Mouse (Mus musculus): ENCODE results near the gene Slc39a1. TPM values are rescaled to one million over a fixed set of nuclear protein-coding genes. Genes with fewer than 3 reads are reported as not detected.
"Not testable (repeated sequence)": the region's sequence is repeated elsewhere in the genome, so short reads cannot be mapped to it uniquely, and the experiment has no call there.

Gene Slc39a1
- polyA plus RNA-seq, 1 experiment from 2014 or later, result 122 TPM

GRCm38 (mm10) chr3:90242984-90243775 is 4.8 kb upstream of the Slc39a1 start, which contains the start of gene Creb3l4:
Gene Creb3l4, minus strand, starts transcription at chr3:90243512.
- Histone ChIP-seq H3K9me3 (no peaks in the 10 kb centered on the region), H3K27ac (peak within 1 kb of the TSS; percentile 74), H3K4me2 (peak within 1 kb of the TSS; percentile 60), H3K9ac (no peak within 1 kb of the TSS), H3K27me3 (no peaks in the 10 kb centered on the region), H3K4me3 (peak within 1 kb of the TSS; percentile 37), H3K4me1 (peaks cover 21% of the 10 kb centered on the region), H3K36me3 (no peaks in the 10 kb centered on the region)
- WGBS, result 4% methylated on average over 19 of the region's 19 CpGs
- ATAC-seq (ENCODE audit: insufficient number of reproducible peaks, low FRiP score, low TSS enrichment, low read depth), result peak; percentile 50; the same call in 1 of the 2 replicates

GRCm38 (mm10) chr3:90245406-90245805 is 2.6 kb upstream of the Slc39a1 start:
- Histone ChIP-seq H3K27me3 (no peaks in the 10 kb centered on the region), H3K36me3 (no peaks in the 10 kb centered on the region), H3K4me1 (peaks cover 29% of the 10 kb centered on the region), H3K4me2 (no peak overlapping the region), H3K4me3 (no peak overlapping the region), H3K27ac (no peak overlapping the region), H3K9me3 (no peaks in the 10 kb centered on the region), H3K9ac (no peak overlapping the region)
- 62% methylated on average over 2 of the region's 2 CpGs for WGBS
- ATAC-seq (ENCODE audit: insufficient number of reproducible peaks, low FRiP score, low TSS enrichment, low read depth), result no peak

GRCm38 (mm10) chr3:90247630-90247959 is 377 bp upstream of the Slc39a1 start:
- H3K4me1 ChIP-seq, result peaks cover 29% of the 10 kb centered on the region
- H3K27me3 ChIP-seq, result no peaks in the 10 kb centered on the region
- peaks cover 12% of the 10 kb centered on the region for H3K36me3 ChIP-seq
- H3K9me3 ChIP-seq, result no peaks in the 10 kb centered on the region
- WGBS, result 0% methylated on average over 3 of the region's 3 CpGs
- no peak; the same call in 1 of the 2 replicates for ATAC-seq (ENCODE audit: insufficient number of reproducible peaks, low FRiP score, low TSS enrichment, low read depth)
- peak overlapping the region; percentile 35; the same call in 1 of the 2 replicates for H3K9ac ChIP-seq
- H3K4me2 ChIP-seq, result peak overlapping the region; percentile 86
- H3K27ac ChIP-seq, result peak overlapping the region; percentile 95
- peak overlapping the region; percentile 81 for H3K4me3 ChIP-seq

GRCm38 (mm10) chr3:90248746-90249100 is 751 bp downstream of the Slc39a1 start:
- ATAC-seq (ENCODE audit: insufficient number of reproducible peaks, low FRiP score, low TSS enrichment, low read depth), result no peak
- Histone ChIP-seq H3K36me3 (peaks cover 12% of the 10 kb centered on the region), H3K4me2 (peak overlapping the region; percentile 86), H3K9ac (peak overlapping the region; percentile 72), H3K27ac (peak overlapping the region; percentile 95), H3K4me3 (peak overlapping the region; percentile 81), H3K27me3 (no peaks in the 10 kb centered on the region), H3K9me3 (no peaks in the 10 kb centered on the region), H3K4me1 (peaks cover 18% of the 10 kb centered on the region)
- WGBS, result 3% methylated on average over 10 of the region's 10 CpGs

- ATAC-seq (ENCODE audit: insufficient number of reproducible peaks, low FRiP score, low TSS enrichment, low read depth), result no peak
- Histone ChIP-seq H3K36me3 (peaks cover 12% of the 10 kb centered on the region), H3K27ac (no peak overlapping the region; the same call in 1 of the 2 replicates), H3K9me3 (no peaks in the 10 kb centered on the region), H3K27me3 (no peaks in the 10 kb centered on the region), H3K9ac (no peak overlapping the region), H3K4me3 (no peak overlapping the region), H3K4me2 (no peak overlapping the region), H3K4me1 (peaks cover 23% of the 10 kb centered on the region)
- 71% methylated on average over 6 of the region's 6 CpGs for WGBS
Observed at GRCm38 (mm10) chr3:90250791-90251190, 2.8 kb downstream of the Slc39a1 start.

GRCm38 (mm10) chr3:90251731-90252226 is 3.8 kb downstream of the Slc39a1 start:
- not testable (repeated sequence) for H3K4me3 ChIP-seq; ATAC-seq (ENCODE audit: insufficient number of reproducible peaks, low FRiP score, low TSS enrichment, low read depth); H3K9ac ChIP-seq; H3K4me2 ChIP-seq; H3K9me3 ChIP-seq; H3K27ac ChIP-seq; H3K27me3 ChIP-seq
- H3K36me3 ChIP-seq, result peaks cover 18% of the 10 kb centered on the region
- 95% methylated on average over 10 of the region's 12 CpGs for WGBS
- H3K4me1 ChIP-seq, result peaks cover 27% of the 10 kb centered on the region

GRCm38 (mm10) chr3:90252659-90253058 is 4.7 kb downstream of the Slc39a1 start:
- not testable (repeated sequence) for H3K27ac ChIP-seq; H3K4me2 ChIP-seq; ATAC-seq (ENCODE audit: insufficient number of reproducible peaks, low FRiP score, low TSS enrichment, low read depth); H3K27me3 ChIP-seq; H3K9ac ChIP-seq; H3K4me3 ChIP-seq; H3K9me3 ChIP-seq
- Histone ChIP-seq H3K36me3 (peaks cover 27% of the 10 kb centered on the region), H3K4me1 (peaks cover 25% of the 10 kb centered on the region)
- 96% methylated on average over 2 of the region's 2 CpGs for WGBS

- H3K27ac ChIP-seq; H3K4me3 ChIP-seq; H3K27me3 ChIP-seq; H3K9ac ChIP-seq; ATAC-seq (ENCODE audit: insufficient number of reproducible peaks, low FRiP score, low TSS enrichment, low read depth); H3K4me2 ChIP-seq; H3K9me3 ChIP-seq: not testable (repeated sequence)
- WGBS, result 76% methylated on average over 1 of the region's 1 CpGs
- peaks cover 30% of the 10 kb centered on the region for H3K36me3 ChIP-seq
- peaks cover 24% of the 10 kb centered on the region for H3K4me1 ChIP-seq
Observed at GRCm38 (mm10) chr3:90253174-90253573, 5.2 kb downstream of the Slc39a1 start.

GRCm38 (mm10) chr3:90253653-90254418 is 5.9 kb downstream of the Slc39a1 start, which contains the start of gene Crtc2:
Gene Crtc2, plus strand, starts transcription at chr3:90254163.
- peak; percentile 97 for ATAC-seq (ENCODE audit: insufficient number of reproducible peaks, low FRiP score, low TSS enrichment, low read depth)
- 1% methylated on average over 40 of the region's 40 CpGs for WGBS
- Histone ChIP-seq H3K27me3 (no peaks in the 10 kb centered on the region), H3K9me3 (no peaks in the 10 kb centered on the region), H3K27ac (peak within 1 kb of the TSS; percentile 89), H3K9ac (peak within 1 kb of the TSS; percentile 94), H3K36me3 (peaks cover 36% of the 10 kb centered on the region), H3K4me1 (peaks cover 21% of the 10 kb centered on the region), H3K4me3 (peak within 1 kb of the TSS; percentile 90), H3K4me2 (peak within 1 kb of the TSS; percentile 75)

GRCm38 (mm10) chr3:90254419-90255193 is 6.6 kb downstream of the Slc39a1 start:
- H3K27ac ChIP-seq, result peak overlapping the region; percentile 89

GRCm38 (mm10) chr3:90255194-90255565 is 7.2 kb downstream of the Slc39a1 start:
- H3K27me3 ChIP-seq, result no peaks in the 10 kb centered on the region
- H3K36me3 ChIP-seq, result peaks cover 49% of the 10 kb centered on the region
- peak overlapping the region; percentile 89 for H3K27ac ChIP-seq
- H3K9me3 ChIP-seq, result no peaks in the 10 kb centered on the region
- WGBS, result 24% methylated on average over 2 of the region's 2 CpGs
- H3K4me1 ChIP-seq, result peaks cover 15% of the 10 kb centered on the region
- no peak for ATAC-seq (ENCODE audit: insufficient number of reproducible peaks, low FRiP score, low TSS enrichment, low read depth)
- H3K9ac ChIP-seq, result peak overlapping the region; percentile 94
- peak overlapping the region; percentile 90 for H3K4me3 ChIP-seq
- H3K4me2 ChIP-seq, result peak overlapping the region; percentile 75

More at GRCm38 (mm10) chr3:90254419-90255193, 6.6 kb downstream of the Slc39a1 start:
- WGBS, result under 1% methylated on average over 41 of the region's 41 CpGs
- H3K4me3 ChIP-seq, result peak overlapping the region; percentile 90
- no peaks in the 10 kb centered on the region for H3K27me3 ChIP-seq
- H3K9me3 ChIP-seq, result no peaks in the 10 kb centered on the region
- peak overlapping the region; percentile 75 for H3K4me2 ChIP-seq
- ATAC-seq (ENCODE audit: insufficient number of reproducible peaks, low FRiP score, low TSS enrichment, low read depth), result peak; percentile 49
- H3K4me1 ChIP-seq, result peaks cover 15% of the 10 kb centered on the region
- peaks cover 44% of the 10 kb centered on the region for H3K36me3 ChIP-seq
- H3K9ac ChIP-seq, result peak overlapping the region; percentile 94
